Mouse (Mus musculus): ENCODE measurements around the gene Gm28576. TPM values are rescaled to one million over a fixed set of nuclear protein-coding genes. Genes with fewer than 3 reads are reported as not detected.

The Gm28576 gene
- not detected for total RNA-seq (2023)

GRCm38 (mm10) chrY:7722641-7723040 is at the start of gene Gm28576:
Gene Gm28576, plus strand, starts transcription at chrY:7722941.

Other genes with a start within 250 kb of the Gm28576 start
- gene Gm20826, start 84.5 kb upstream of the Gm28576 start, total RNA-seq (2023), result 0.18 TPM